Mouse (Mus musculus) fibroblast of lung, adult 2 months (primary cell): ENCODE measurements around the gene Riox2.

Source experiments
- DNase-seq: peaks from one replicate; pipeline ENCODE4 v3.0.0-alpha.2; 2011; ENCODE audit warnings: low read depth

Riox2 gene

DNA sequence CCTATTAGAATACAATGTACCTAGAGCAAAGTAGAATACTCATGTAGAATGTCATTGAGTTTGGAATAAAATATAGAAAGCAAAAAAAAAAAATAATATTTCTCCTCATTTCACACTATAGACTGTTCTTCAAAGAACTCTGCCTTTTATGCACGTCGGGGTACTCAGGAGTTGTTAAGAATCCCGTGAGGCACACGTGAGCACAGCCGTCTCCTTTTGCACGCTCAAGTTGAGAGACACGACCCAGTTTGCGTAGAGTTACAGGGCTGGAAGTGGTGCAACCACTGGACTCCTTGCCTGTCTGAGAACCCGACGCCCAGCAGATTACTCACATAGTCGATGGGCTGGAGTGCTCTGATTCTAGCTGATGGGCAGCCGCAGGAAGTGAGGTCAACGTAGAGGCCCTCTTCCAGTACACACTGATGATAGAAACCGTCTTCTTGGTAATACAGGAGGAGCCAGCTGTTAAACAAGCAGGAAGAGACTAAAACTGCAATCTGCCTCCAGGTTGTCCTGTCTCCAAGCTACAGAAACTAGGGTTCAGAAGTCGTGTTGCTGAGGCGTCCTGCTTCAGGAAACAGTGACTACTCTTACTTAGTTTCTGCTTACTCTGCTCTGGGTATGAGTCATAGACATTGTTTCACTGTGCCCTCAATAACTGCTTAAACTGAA is 50.3 kb downstream of the Riox2 start:
- DNase-seq: no peak

GRCm38 (mm10) chr16:59526939-59527338 is 55.4 kb downstream of the Riox2 start:
- no peak for DNase-seq

GRCm38 (mm10) chr16:59529570-59529969 is 58.0 kb downstream of the Riox2 start:
- no peak for DNase-seq

- no peak for DNase-seq
Measured at GRCm38 (mm10) chr16:59531243-59531642, 59.7 kb downstream of the Riox2 start.

DNA sequence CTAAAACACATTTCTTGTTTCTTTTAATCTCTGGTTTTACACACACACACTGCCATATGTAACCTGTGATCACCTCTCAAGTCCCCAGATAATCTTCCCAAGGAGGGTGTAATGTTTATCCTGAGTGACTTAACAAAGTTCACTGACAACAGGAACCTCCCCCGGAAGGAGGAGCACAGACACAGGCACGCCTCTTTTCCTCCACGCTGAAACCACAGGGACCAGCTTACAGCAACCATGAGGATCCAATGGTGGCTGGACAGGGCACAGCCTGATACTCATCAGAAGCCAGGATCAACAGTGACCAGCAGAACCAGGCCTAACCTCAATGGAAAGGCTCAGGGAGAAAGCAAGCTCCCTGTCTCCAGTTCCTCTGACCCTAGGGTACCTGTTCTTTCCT is 61.0 kb downstream of the Riox2 start:
- no peak for DNase-seq

DNA sequence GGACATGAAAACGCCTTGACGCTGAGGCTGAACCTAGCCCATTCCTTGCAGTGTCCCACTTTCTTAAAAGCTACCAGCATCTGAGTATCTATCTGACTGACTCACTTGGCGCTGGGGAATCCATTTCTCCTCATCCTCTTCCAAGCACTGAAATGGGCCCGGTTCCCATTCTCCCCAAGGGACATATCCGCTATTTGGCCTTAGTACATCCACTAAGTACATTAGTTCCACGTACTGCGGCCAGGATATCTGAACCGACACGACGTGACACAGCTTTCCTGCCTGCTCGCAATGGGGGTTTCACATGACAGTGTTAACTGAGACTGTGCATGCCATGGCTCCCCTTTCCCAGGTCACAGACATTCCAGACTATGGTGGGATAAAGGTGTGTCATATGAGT is 62.8 kb downstream of the Riox2 start:
- no peak for DNase-seq

DNA sequence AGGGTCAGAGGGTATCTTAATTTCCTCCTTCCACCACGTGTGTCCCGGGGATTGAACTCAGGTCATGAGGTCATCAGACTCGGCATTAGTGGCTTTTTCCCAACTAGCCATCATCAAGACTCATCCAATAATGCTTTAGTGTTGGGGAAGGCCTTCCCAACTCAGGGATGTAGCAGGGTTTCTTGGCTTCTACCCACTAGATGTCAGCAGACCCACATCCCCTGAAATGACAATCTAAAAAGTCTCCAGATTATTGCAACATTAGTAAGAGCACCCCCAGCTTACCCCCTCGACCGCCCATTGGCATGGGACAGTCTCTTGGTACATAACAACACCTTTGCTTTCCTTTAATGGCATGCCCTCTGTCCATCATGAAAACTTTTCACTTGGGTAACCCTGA is 64.1 kb downstream of the Riox2 start:
- DNase-seq: no peak

GRCm38 (mm10) chr16:59540944-59541343 is 69.4 kb downstream of the Riox2 start:
- no peak for DNase-seq

GRCm38 (mm10) chr16:59541382-59541781 is 69.8 kb downstream of the Riox2 start:
- no peak for DNase-seq
